Mouse (Mus musculus) layer of hippocampus, adult 6 months (tissue): ENCODE data around the gene Oosp1. TPM values are rescaled to one million over a fixed set of nuclear protein-coding genes. Genes with fewer than 3 reads are reported as not detected.

Experiments used
- long read RNA-seq, 2 experiments: library from polyadenylated mRNA; unstranded; transcript quantifications; one replicate each; pipeline ENCODE4 v2.0.0; 2019 to 2020
- polyA plus RNA-seq: library from polyadenylated mRNA; unstranded; fragments of <200 nt; fragmentation: Nextera tagmentation; gene quantifications from 2 replicates; pipeline ENCODE4 v1.2.3, GENCODE M21; 2021

The Oosp1 gene
- polyA plus RNA-seq = not detected in 2 replicates
- long read RNA-seq, experiment 1 = 0 reads
- long read RNA-seq, experiment 2 = 0 reads

DNA sequence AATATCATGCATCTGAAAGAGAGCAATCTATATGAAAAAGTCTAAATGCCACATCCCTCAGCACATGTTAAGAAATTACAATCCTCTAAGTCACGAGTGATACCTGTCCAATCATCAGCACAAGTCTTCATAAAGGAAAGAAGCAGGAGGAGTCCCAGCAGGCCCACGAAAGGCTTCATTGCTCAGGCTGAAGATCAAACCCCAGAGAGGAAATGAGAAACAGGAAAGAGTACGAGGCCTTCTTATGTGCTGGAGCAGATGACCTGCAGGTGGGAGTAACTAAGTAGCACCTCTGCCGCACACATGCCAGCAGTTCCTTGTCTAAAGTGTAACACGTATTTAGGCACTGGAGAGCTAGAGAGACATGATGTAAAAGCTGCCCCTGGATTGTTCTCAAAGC, at the start of gene Oosp1:
TSS of gene Oosp1 (minus strand) at position 312 of the 400 bp plus-strand sequence.

GRCm38 (mm10) chr19:11696755-11697154, 5.8 kb upstream of the Oosp1 start, which contains the start of gene Oosp3:
Gene Oosp3, plus strand, starts transcription at chr19:11697055.

DNA sequence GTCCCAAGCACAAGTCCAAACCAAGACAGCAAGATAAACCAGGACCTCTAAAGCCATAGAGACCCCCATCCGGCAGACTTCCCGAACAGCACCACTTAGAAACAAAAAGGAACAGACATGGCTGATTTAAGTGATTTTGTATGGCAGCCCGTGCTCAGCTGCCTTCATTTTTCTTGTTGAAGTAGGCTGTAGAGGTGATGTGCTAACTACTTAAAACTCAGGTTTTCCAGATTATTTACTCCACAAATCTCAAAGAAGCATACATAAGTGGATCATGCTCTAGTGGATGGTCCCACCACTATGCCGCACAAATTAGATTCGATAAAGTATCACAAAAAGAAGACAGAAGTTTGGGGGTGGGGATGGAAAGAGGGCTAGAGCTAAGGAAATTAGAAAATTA, 30.5 kb downstream of the Oosp1 start, which contains the start of gene Oosp2:
TSS of gene Oosp2 (minus strand) at position 101 of the 400 bp plus-strand sequence.

DNA sequence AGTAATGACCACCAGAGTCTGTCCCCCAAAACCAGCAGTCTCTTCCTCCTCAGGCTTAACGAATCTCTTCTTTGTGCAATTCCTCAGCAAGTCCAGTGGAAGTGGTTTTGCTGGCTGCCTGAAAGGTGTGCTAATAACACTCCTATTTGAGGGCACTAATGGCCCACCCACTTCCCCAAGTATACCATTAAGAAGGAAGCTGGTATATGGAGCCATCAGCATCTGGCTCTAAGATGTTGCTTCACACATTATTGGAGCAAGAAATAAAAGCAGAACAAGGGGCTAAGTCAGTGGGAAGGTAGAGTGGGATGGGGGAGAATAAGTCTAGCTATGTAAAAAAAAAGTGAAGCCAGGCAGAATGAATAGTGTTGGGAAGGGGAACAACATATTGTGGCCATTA, 50.2 kb downstream of the Oosp1 start, which contains the start of gene Ms4a3:
TSS of gene Ms4a3 (minus strand) at position 120 of the 400 bp plus-strand sequence.

GRCm38 (mm10) chr19:11623551-11623950, 67.4 kb downstream of the Oosp1 start, which contains the start of gene Ms4a2:
Gene Ms4a2, minus strand, starts transcription at chr19:11623719.

Other genes with a start within 250 kb of the Oosp1 start
- 0.23 TPM in 1 of 2 replicates, not detected in the other for gene Ms4a4b, start 247.6 kb downstream of the Oosp1 start, polyA plus RNA-seq
- 0.92 and 1.4 TPM in 2 replicates for gene Ms4a6c, start 221.8 kb downstream of the Oosp1 start, polyA plus RNA-seq
- 0.40 TPM in 1 of 2 replicates, not detected in the other for gene Gm8369, start 205.2 kb downstream of the Oosp1 start, polyA plus RNA-seq
- gene Ms4a6b, start 174.6 kb downstream of the Oosp1 start, polyA plus RNA-seq = 2.0 and 2.5 TPM in 2 replicates
- gene Ms4a4d, start 154.3 kb downstream of the Oosp1 start, polyA plus RNA-seq = not detected in 2 replicates
- 1.5 and 1.8 TPM in 2 replicates for gene Ms4a6d, start 86.3 kb downstream of the Oosp1 start, polyA plus RNA-seq
- not detected in 2 replicates for gene Ms4a2, start 67.4 kb downstream of the Oosp1 start, polyA plus RNA-seq
- gene Ms4a3, start 50.3 kb downstream of the Oosp1 start, polyA plus RNA-seq = not detected in 2 replicates
- not detected in 2 replicates for gene Oosp2, start 30.6 kb downstream of the Oosp1 start, polyA plus RNA-seq
- gene Oosp3, start 5.9 kb upstream of the Oosp1 start, polyA plus RNA-seq = not detected in 2 replicates
- gene Gif, start 56.4 kb upstream of the Oosp1 start, polyA plus RNA-seq = not detected in 2 replicates
- gene Mrpl16, start 79.2 kb upstream of the Oosp1 start, polyA plus RNA-seq = 50.9 and 52.3 TPM in 2 replicates
- gene Stx3, start 128.3 kb upstream of the Oosp1 start, polyA plus RNA-seq = 6.8 and 7.4 TPM in 2 replicates
- gene Olfr1417, start 148.1 kb upstream of the Oosp1 start, polyA plus RNA-seq = not detected in 2 replicates
- gene Olfr1418, start 169.9 kb upstream of the Oosp1 start, polyA plus RNA-seq = not detected in 2 replicates
- not detected in 2 replicates for gene Olfr1419, start 184.0 kb upstream of the Oosp1 start, polyA plus RNA-seq
- not detected in 2 replicates for gene Olfr1420, start 195.4 kb upstream of the Oosp1 start, polyA plus RNA-seq
- gene Patl1, start 221.2 kb upstream of the Oosp1 start, polyA plus RNA-seq = 2.1 and 2.3 TPM in 2 replicates